Mouse (Mus musculus): ENCODE results near the gene C130032M10Rik. TPM values are rescaled to one million over a fixed set of nuclear protein-coding genes. Genes with fewer than 3 reads are reported as not detected.

C130032M10Rik gene
- total RNA-seq, 1 experiment: 1.8 TPM

DNA sequence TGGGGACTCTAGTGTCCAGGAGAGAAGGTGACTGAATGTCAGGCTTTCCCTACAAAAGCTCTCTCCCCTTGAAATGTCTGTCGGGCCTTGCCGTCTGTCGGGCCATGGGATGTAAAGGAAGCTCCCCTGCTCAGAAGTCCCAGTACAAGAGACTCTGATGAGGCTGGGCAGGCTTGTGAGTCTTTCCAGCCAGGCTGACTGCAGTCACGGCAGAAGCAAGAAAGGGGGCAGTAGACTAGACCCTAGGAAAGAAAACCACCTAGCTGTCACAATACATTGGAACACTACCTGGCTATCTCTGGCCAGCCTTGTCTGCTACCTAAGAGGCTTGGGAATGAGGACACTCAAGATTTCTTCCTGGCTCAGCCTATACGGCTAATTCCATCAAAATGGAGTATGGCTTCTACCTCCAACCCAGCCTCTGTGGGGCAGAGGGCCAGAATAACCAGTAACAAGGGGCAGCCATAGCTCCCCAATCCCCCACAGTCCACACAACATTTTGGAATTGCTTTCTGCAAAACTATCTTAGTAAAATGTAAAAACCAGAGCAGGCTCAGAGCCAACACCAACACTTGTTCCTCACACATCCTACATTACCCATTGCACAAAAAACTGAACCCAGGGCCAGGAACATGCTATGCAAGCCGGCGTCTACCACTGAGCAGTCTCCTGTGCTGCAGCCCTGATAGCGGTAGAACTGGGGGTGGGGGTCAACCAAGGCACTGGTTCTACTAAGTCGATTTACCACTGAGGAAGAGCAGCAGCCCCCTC lies 19.4 kb downstream of the C130032M10Rik start:
- in situ Hi-C loops (cut with MboI; ENCODE audit: low sequenced_read_pairs in 2 of 2, unreplicated experiment in 2 of 2): no loop called here
- no peaks in the 10 kb centered on the region for H3K9me3 ChIP-seq (ENCODE audit: control insufficient read depth, insufficient read depth, low read depth, low read length)
- H3K4me1 ChIP-seq (ENCODE audit: control insufficient read depth in 2 of 2, insufficient read depth in 2 of 2, low read length in 2 of 2, poor library complexity in 1 of 2): peaks cover 29 to 47% of the 10 kb centered on the region in 2 experiments
- no peak overlapping the region for H3K9ac ChIP-seq (ENCODE audit: insufficient read depth, low read depth, low read length, poor library complexity, severe bottlenecking)
- TF ChIP-seq ZC3H11A (IDR thresholded peaks at IDR 0.05; ENCODE audit: borderline replicate concordance, low read depth, low read length) (no peak), MAFK (IDR thresholded peaks at IDR 0.05; ENCODE audit: insufficient read depth, low read depth, low read length) (no peak), HCFC1 (IDR thresholded peaks at IDR 0.05; ENCODE audit: borderline replicate concordance, insufficient read depth, low read length) (no peak), ZNF384 (IDR thresholded peaks at IDR 0.05; ENCODE audit: low read depth, low read length) (no peak), CHD2 (IDR thresholded peaks at IDR 0.05; ENCODE audit: low read depth, low read length) (no peak)
- peaks cover 17% of the 10 kb centered on the region for H3K36me3 ChIP-seq (ENCODE audit: control insufficient read depth, insufficient read depth, low read length, poor library complexity, severe bottlenecking)
- 0 out of 2 replicates have a peak overlapping the region, but pooled peaks have one; percentile 20 for H3K27ac ChIP-seq (ENCODE audit: insufficient read depth, low read depth, low read length, poor library complexity, severe bottlenecking)
- DNase-seq (ENCODE audit: low read depth, low spot score): no peak
- H3K4me3 ChIP-seq (ENCODE audit: insufficient read depth in 1 of 2, low read depth in 1 of 2, low read length in 2 of 2, poor library complexity in 1 of 2, severe bottlenecking in 1 of 2): no peak overlapping the region; a peak in 1 of 4 replicates

DNA sequence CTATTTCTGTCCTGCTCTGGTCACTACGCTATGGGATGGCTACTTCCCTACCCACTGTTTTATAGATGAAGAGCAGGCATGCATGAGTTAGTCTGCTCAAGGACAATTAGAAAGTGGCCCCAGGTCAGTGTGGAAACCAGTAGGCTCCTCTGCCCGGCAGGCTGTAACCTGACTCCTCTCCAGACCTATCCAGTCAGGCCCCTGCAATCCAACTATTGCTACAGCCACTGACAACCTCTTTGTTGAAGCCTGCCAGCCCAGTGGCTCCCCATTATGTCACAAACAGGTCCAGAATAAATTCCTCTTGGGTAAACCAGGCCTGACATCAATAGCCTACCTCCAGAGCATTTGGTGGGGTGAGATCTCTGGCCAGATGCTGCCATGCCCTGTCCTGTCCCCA lies 21.1 kb downstream of the C130032M10Rik start:
- Histone ChIP-seq H3K36me3 (ENCODE audit: control insufficient read depth, insufficient read depth, low read length, poor library complexity, severe bottlenecking) (peaks cover 20% of the 10 kb centered on the region), H3K9ac (ENCODE audit: insufficient read depth, low read depth, low read length, poor library complexity, severe bottlenecking) (no peak overlapping the region; the same call in 1 of the 2 replicates), H3K4me3 (ENCODE audit: insufficient read depth in 1 of 2, low read depth in 1 of 2, low read length in 2 of 2, poor library complexity in 1 of 2, severe bottlenecking in 1 of 2) (0 out of 4 replicates have a peak overlapping the region, but pooled peaks have one; percentile 9 to 22), H3K9me3 (ENCODE audit: control insufficient read depth, insufficient read depth, low read depth, low read length) (no peaks in the 10 kb centered on the region), H3K27ac (ENCODE audit: insufficient read depth, low read depth, low read length, poor library complexity, severe bottlenecking) (peak overlapping the region; percentile 61; the same call in 1 of the 2 replicates), H3K4me1 (ENCODE audit: control insufficient read depth in 2 of 2, insufficient read depth in 2 of 2, low read length in 2 of 2, poor library complexity in 1 of 2) (peaks cover 28 to 50% of the 10 kb centered on the region in 2 experiments)
- TF ChIP-seq MAFK (IDR thresholded peaks at IDR 0.05; ENCODE audit: insufficient read depth, low read depth, low read length) (no peak), ZNF384 (IDR thresholded peaks at IDR 0.05; ENCODE audit: low read depth, low read length) (no peak), ZC3H11A (IDR thresholded peaks at IDR 0.05; ENCODE audit: borderline replicate concordance, low read depth, low read length) (no peak), HCFC1 (IDR thresholded peaks at IDR 0.05; ENCODE audit: borderline replicate concordance, insufficient read depth, low read length) (no peak)
- DNase-seq (ENCODE audit: low read depth, low spot score): no peak
- in situ Hi-C loops (cut with MboI; ENCODE audit: low sequenced_read_pairs in 2 of 2, unreplicated experiment in 2 of 2): no loop called here

DNA sequence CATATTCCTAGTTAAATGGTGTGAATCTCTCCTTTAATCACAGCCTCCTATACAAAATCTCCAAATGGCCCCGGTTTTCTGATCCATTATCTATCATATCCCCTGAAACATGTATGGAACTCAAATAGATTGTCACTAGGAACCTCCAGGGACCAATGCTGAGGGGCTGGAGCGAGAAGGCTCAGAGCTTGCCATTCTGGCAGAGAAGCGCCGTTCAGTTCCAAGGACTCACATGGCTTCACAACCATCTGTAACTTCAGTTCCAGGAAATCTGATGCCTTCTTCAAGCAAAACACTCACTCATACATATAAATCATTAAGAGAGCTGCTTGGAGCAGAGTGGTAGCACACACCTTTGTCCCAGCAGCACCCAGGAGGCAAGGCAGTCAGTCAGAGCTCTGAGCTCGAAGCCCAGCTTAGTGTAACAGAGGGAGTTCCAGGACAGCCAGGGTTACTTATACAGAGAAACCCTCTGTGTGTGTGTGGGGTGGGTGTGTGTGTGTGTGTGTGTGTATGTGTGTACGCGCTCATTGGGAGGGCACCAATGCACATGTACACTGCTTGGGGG lies 23.6 kb downstream of the C130032M10Rik start:
- Histone ChIP-seq H3K9ac (ENCODE audit: insufficient read depth, low read depth, low read length, poor library complexity, severe bottlenecking) (peak overlapping the region; percentile 20; the same call in 1 of the 2 replicates), H3K9me3 (ENCODE audit: control insufficient read depth, insufficient read depth, low read depth, low read length) (no peaks in the 10 kb centered on the region), H3K4me1 (ENCODE audit: control insufficient read depth in 2 of 2, insufficient read depth in 2 of 2, low read length in 2 of 2, poor library complexity in 1 of 2) (peaks cover 30 to 54% of the 10 kb centered on the region in 2 experiments), H3K27ac (ENCODE audit: insufficient read depth, low read depth, low read length, poor library complexity, severe bottlenecking) (no peak overlapping the region; the same call in 1 of the 2 replicates), H3K4me3 (ENCODE audit: insufficient read depth in 1 of 2, low read depth in 1 of 2, low read length in 2 of 2, poor library complexity in 1 of 2, severe bottlenecking in 1 of 2) (no peak overlapping the region), H3K36me3 (ENCODE audit: control insufficient read depth, insufficient read depth, low read length, poor library complexity, severe bottlenecking) (peaks cover 17% of the 10 kb centered on the region)
- in situ Hi-C loops (cut with MboI; ENCODE audit: low sequenced_read_pairs in 2 of 2, unreplicated experiment in 2 of 2): no loop called here
- DNase-seq (ENCODE audit: low read depth, low spot score): no peak
- TF ChIP-seq CHD2 (IDR thresholded peaks at IDR 0.05; ENCODE audit: low read depth, low read length): no peak
- no peak for TF ChIP-seq HCFC1 (IDR thresholded peaks at IDR 0.05; ENCODE audit: borderline replicate concordance, insufficient read depth, low read length)
- no peak for TF ChIP-seq MAFK (IDR thresholded peaks at IDR 0.05; ENCODE audit: insufficient read depth, low read depth, low read length)
- TF ChIP-seq ZC3H11A (IDR thresholded peaks at IDR 0.05; ENCODE audit: borderline replicate concordance, low read depth, low read length): no peak
- no peak for TF ChIP-seq ZNF384 (IDR thresholded peaks at IDR 0.05; ENCODE audit: low read depth, low read length)

DNA sequence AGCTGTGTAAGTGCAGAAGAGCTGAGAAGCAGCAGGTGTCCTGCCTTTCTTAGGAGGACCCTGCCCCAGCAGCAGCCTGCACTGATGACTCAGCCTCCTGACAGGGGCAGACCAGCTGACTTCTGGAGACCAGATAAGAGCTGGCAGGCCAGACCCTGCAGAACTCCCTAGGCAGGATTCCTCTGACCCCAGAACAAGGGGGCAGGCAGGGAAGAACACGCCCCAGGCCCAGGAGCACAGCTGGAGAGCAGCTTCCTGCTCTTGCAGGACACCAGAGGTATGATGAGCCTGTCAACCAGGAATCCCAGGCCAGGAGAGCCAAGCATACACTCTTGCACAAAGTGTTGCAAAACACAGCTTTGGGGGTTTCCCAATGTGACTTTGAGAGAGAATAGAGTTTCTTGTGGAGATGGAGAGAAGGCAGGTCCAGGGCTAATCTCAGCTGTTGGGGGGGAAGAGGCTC lies 25.8 kb downstream of the C130032M10Rik start:
- no peak for TF ChIP-seq ZC3H11A (IDR thresholded peaks at IDR 0.05; ENCODE audit: borderline replicate concordance, low read depth, low read length)
- TF ChIP-seq MAFK (IDR thresholded peaks at IDR 0.05; ENCODE audit: insufficient read depth, low read depth, low read length): 0 out of 2 replicates have a peak, but pooled peaks have one; percentile 28
- in situ Hi-C loops (cut with MboI; ENCODE audit: low sequenced_read_pairs in 2 of 2, unreplicated experiment in 2 of 2): no loop called here
- H3K9me3 ChIP-seq (ENCODE audit: control insufficient read depth, insufficient read depth, low read depth, low read length): no peaks in the 10 kb centered on the region
- peaks cover 20% of the 10 kb centered on the region for H3K36me3 ChIP-seq (ENCODE audit: control insufficient read depth, insufficient read depth, low read length, poor library complexity, severe bottlenecking)
- no peak for DNase-seq (ENCODE audit: low read depth, low spot score)
- H3K9ac ChIP-seq (ENCODE audit: insufficient read depth, low read depth, low read length, poor library complexity, severe bottlenecking): no peak overlapping the region
- peaks cover 26 to 54% of the 10 kb centered on the region in 2 experiments for H3K4me1 ChIP-seq (ENCODE audit: control insufficient read depth in 2 of 2, insufficient read depth in 2 of 2, low read length in 2 of 2, poor library complexity in 1 of 2)
- H3K4me3 ChIP-seq (ENCODE audit: insufficient read depth in 1 of 2, low read depth in 1 of 2, low read length in 2 of 2, poor library complexity in 1 of 2, severe bottlenecking in 1 of 2): no peak overlapping the region
- no peak overlapping the region for H3K27ac ChIP-seq (ENCODE audit: insufficient read depth, low read depth, low read length, poor library complexity, severe bottlenecking)

All from ES-E14 (cell line).